ENCODE assay signal across 30 mouse cellular contexts in the genomic region with DNA sequence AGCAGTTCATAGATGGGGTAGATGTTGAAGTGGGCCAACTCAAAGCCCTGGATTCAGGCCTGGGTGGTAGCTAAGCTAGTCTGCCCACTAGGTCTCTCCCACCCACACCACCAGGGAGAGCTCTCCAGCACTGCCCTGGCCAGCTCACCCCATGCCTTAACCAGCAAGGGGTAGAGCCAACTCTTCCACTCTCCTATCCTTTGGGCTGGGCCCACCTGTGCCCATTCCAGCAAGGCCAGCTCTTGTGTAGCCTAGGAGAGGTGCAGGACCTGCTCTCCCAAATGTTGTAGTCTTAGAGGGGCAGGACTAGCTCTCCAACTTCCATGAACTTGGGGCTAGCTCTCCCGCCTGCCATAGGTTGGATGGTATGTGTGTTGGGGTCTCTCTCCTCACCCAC. TPM values are rescaled to one million over a fixed set of nuclear protein-coding genes. Genes with fewer than 3 reads are reported as not detected.
DNase-seq lines count a peak whose midpoint lies in the region; ATAC-seq and TF ChIP-seq lines count a peak whose summit lies in the region.
"Had no signal": no experiment of that assay in that cellular context is flagged by ENCODE, and none has a peak within 500 bp of the region (broad histone marks: within the 10 kb centered on the region; RNA-seq: fewer than 3 reads in every experiment).

No protein-coding gene starts in this region.

- ATAC-seq in hindbrain, embryonic 13.5 days (ENCODE audit: low FRiP score) = 0 out of 2 replicates have a peak, but pooled peaks have one; percentile 21
- no peak; the same call in 1 of the 2 replicates for ATAC-seq in hindbrain, postnatal 0 days
- peak; percentile 11; the same call in 1 of the 2 replicates for ATAC-seq in lung, postnatal 0 days
- ATAC-seq: Patski had no signal

- H3K27ac ChIP-seq in hindbrain, embryonic 13.5 days = no peak overlapping the region
- no peak overlapping the region for H3K27ac ChIP-seq in hindbrain, postnatal 0 days
- no peak overlapping the region for H3K27ac ChIP-seq in lung, postnatal 0 days (ENCODE audit: low read length)
- 0 out of 2 replicates have a peak overlapping the region, but pooled peaks have one; percentile 12 for H3K27ac ChIP-seq in limb, embryonic 10.5 days
- H3K27ac ChIP-seq: embryonic facial prominence, embryonic 12.5 days; heart, embryonic 13.5 days; limb, embryonic 15.5 days; liver, embryonic 13.5 days; neural tube, embryonic 15.5 days had no signal

- no peak for TF ChIP-seq EP300 in lung, postnatal 0 days (IDR thresholded peaks at IDR 0.05)

- no peaks in the 10 kb centered on the region for H3K36me3 ChIP-seq in hindbrain, embryonic 13.5 days
- no peaks in the 10 kb centered on the region for H3K36me3 ChIP-seq in hindbrain, postnatal 0 days (ENCODE audit: insufficient read depth, low read length)
- no peaks in the 10 kb centered on the region for H3K36me3 ChIP-seq in lung, postnatal 0 days (ENCODE audit: insufficient read depth, low read length)
- no peaks in the 10 kb centered on the region for H3K36me3 ChIP-seq in limb, embryonic 10.5 days
- H3K36me3 ChIP-seq: embryonic facial prominence, embryonic 12.5 days; G1E; heart, embryonic 13.5 days; limb, embryonic 15.5 days; liver, embryonic 13.5 days; neural tube, embryonic 15.5 days had no signal

- H3K4me1 ChIP-seq in hindbrain, embryonic 13.5 days (replicated peaks) = peaks cover 8% of the 10 kb centered on the region; the same call in 1 of the 2 replicates
- no peaks in the 10 kb centered on the region for H3K4me1 ChIP-seq in hindbrain, postnatal 0 days (ENCODE audit: insufficient read depth, low read length)
- no peaks in the 10 kb centered on the region for H3K4me1 ChIP-seq in lung, postnatal 0 days (ENCODE audit: insufficient read depth, low read depth, low read length)
- 0 out of 2 replicates have a peak, but pooled peaks cover 3% of the 10 kb centered on the region for H3K4me1 ChIP-seq in limb, embryonic 10.5 days
- H3K4me1 ChIP-seq: embryonic facial prominence, embryonic 12.5 days; limb, embryonic 15.5 days had no signal

- no peak overlapping the region for H3K9ac ChIP-seq in hindbrain, embryonic 13.5 days
- no peak overlapping the region for H3K9ac ChIP-seq in hindbrain, postnatal 0 days (replicated peaks; ENCODE audit: low read length)
- no peak overlapping the region for H3K9ac ChIP-seq in lung, postnatal 0 days (replicated peaks; ENCODE audit: low read depth)
- H3K9ac ChIP-seq: embryonic facial prominence, embryonic 12.5 days; limb, embryonic 15.5 days; liver, embryonic 13.5 days; neural tube, embryonic 15.5 days had no signal

- 100% methylated on average over 1 of the region's 1 CpGs for WGBS in hindbrain, embryonic 13.5 days
- WGBS in hindbrain, postnatal 0 days = 96% methylated on average over 1 of the region's 1 CpGs
- 100% methylated on average over 1 of the region's 1 CpGs for WGBS in lung, postnatal 0 days
- 100% methylated on average over 1 of the region's 1 CpGs for WGBS in limb, embryonic 10.5 days

- no peaks in the 10 kb centered on the region for H3K27me3 ChIP-seq in hindbrain, embryonic 13.5 days
- H3K27me3 ChIP-seq in hindbrain, postnatal 0 days (ENCODE audit: insufficient read depth, low read length) = no peaks in the 10 kb centered on the region
- H3K27me3 ChIP-seq in lung, postnatal 0 days (replicated peaks; ENCODE audit: insufficient read depth, low read length) = no peaks in the 10 kb centered on the region
- H3K27me3 ChIP-seq in limb, embryonic 10.5 days (ENCODE audit: low read depth, poor library complexity, severe bottlenecking) = peaks cover 3% of the 10 kb centered on the region; the same call in 1 of the 2 replicates
- H3K27me3 ChIP-seq: CH12.LX; embryonic facial prominence, embryonic 12.5 days; heart, embryonic 13.5 days; limb, embryonic 15.5 days; liver, embryonic 13.5 days; neural tube, embryonic 15.5 days; Patski had no signal

- H3K4me2 ChIP-seq in hindbrain, embryonic 13.5 days = no peak overlapping the region
- no peak overlapping the region for H3K4me2 ChIP-seq in hindbrain, postnatal 0 days (ENCODE audit: low read depth, low read length)
- H3K4me2 ChIP-seq in lung, postnatal 0 days (replicated peaks; ENCODE audit: low read depth, low read length) = no peak overlapping the region

- DNase-seq in adrenal gland, adult 2 months = peak; percentile 1
- no peak for DNase-seq in adrenal gland, adult (ENCODE audit: inconsistent age in 2 of 2, low spot score in 1 of 2)
- no peak for DNase-seq in hindbrain, postnatal 0 days (ENCODE audit: low spot score)
- DNase-seq in lung, postnatal 0 days (ENCODE audit: low spot score) = no peak
- DNase-seq in lung, postnatal 25 days (ENCODE audit: low spot score) = no peak
- DNase-seq in limb, embryonic 10.5 days (ENCODE audit: low spot score) = no peak
- no peak for DNase-seq in retina, postnatal 1 day
- DNase-seq: adrenal gland, postnatal 25 days; cerebellum, adult 11-12 months; cerebellum, adult 9-11 months; embryo, embryonic 11 days; gastrocnemius, postnatal 14 days; heart, postnatal 10 days; kidney, adult 18-20 months; kidney, postnatal 4 days; layer of hippocampus, postnatal 36 days; left cerebral cortex, postnatal 4 days; liver, embryonic 13.5 days; lung, adult 18-20 months; lung, postnatal 36 days; right cerebral cortex, postnatal 25 days; thymus, postnatal 4 days had no signal

- no peak for TF ChIP-seq CTCF in hindbrain, postnatal 0 days (IDR thresholded peaks at IDR 0.05; ENCODE audit: low read depth)
- TF ChIP-seq CTCF in lung, postnatal 0 days (IDR thresholded peaks at IDR 0.05) = no peak

- H3K4me3 ChIP-seq in hindbrain, embryonic 13.5 days = no peak overlapping the region
- H3K4me3 ChIP-seq in hindbrain, postnatal 0 days (ENCODE audit: low read length) = no peak overlapping the region
- no peak overlapping the region for H3K4me3 ChIP-seq in lung, postnatal 0 days (ENCODE audit: low read depth, low read length)
- no peak overlapping the region for H3K4me3 ChIP-seq in limb, embryonic 10.5 days
- H3K4me3 ChIP-seq: liver, embryonic 13.5 days had no signal

- 0 out of 2 replicates have a peak, but pooled peaks cover 4% of the 10 kb centered on the region for H3K9me3 ChIP-seq in hindbrain, embryonic 13.5 days
- H3K9me3 ChIP-seq in hindbrain, postnatal 0 days (ENCODE audit: low read length) = no peaks in the 10 kb centered on the region
- no peaks in the 10 kb centered on the region for H3K9me3 ChIP-seq in lung, postnatal 0 days (ENCODE audit: low read length)
- no peaks in the 10 kb centered on the region for H3K9me3 ChIP-seq in limb, embryonic 10.5 days (replicated peaks)
- H3K9me3 ChIP-seq: embryonic facial prominence, embryonic 12.5 days; G1E; heart, embryonic 13.5 days; limb, embryonic 15.5 days; liver, embryonic 13.5 days; neural tube, embryonic 15.5 days had no signal

RNA-seq across cellular contexts. Expression of gene Atf7ip, which starts 18.4 kb away (rescaled TPM):
- total RNA-seq in adrenal gland, adult 2 months (2021) = 10 to 100 TPM; 60.9 to 62.4 TPM
- 16.4 and 21.6 TPM in 2 replicates for polyA plus RNA-seq in adrenal gland, adult 2 months (2012; rRNA removed)
- polyA plus RNA-seq in hindbrain, embryonic 13.5 days (2015; fragmentation: Nextera tagmentation; extraction: Ambion mirVana) = 43.3 and 43.5 TPM in 2 replicates
- total RNA-seq in hindbrain, postnatal 0 days (2014; rRNA removed) = 39.4 and 42.8 TPM in 2 replicates
- 22.9 and 25.6 TPM in 2 replicates for polyA plus RNA-seq in hindbrain, postnatal 0 days (2015; fragmentation: Nextera tagmentation; extraction: Ambion mirVana)
- 13.9 and 14.9 TPM in 2 replicates for polyA plus RNA-seq in lung, postnatal 0 days (2015; fragmentation: Nextera tagmentation; extraction: Ambion mirVana)
- 40.0 and 49.9 TPM in 2 replicates for polyA plus RNA-seq in limb, embryonic 10.5 days (2016; fragmentation: Nextera tagmentation; extraction: Ambion mirVana)
